Mouse (Mus musculus) left cerebral cortex, postnatal 36 days (tissue): ENCODE data around the gene Gm13283. TPM values are rescaled to one million over a fixed set of nuclear protein-coding genes. Genes with fewer than 3 reads are reported as not detected.
A peak's percentile ranks its signal among the peaks of the same experiment; 100 is the strongest.
"Not testable (repeated sequence)": the region's sequence is repeated elsewhere in the genome, so short reads cannot be mapped to it uniquely, and the experiment has no call there.

Experiments used
- DNase-seq, 2 experiments: peaks; one replicate each; pipeline ENCODE4 v3.0.0; 2021 to 2022; ENCODE audit warnings: low spot score in 2 of 2, mixed read lengths in 1 of 2
- intact Hi-C: fragments of 180-260 bp; cut with DNase I; formaldehyde crosslinking; loops from one replicate; pipeline ENCODE4 v1.15.1; 2025
- total RNA-seq, 2 experiments: library from RNA; stranded (reverse); gene quantifications; 2 replicates each; pipeline ENCODE4 v1.2.3; 2021

The Gm13283 gene
- not detected for total RNA-seq

- intact Hi-C loops = not testable (repeated sequence)
- peak in 1 of 2 experiments; percentile 21 for DNase-seq
These were observed at the start of gene Gm13283 for GRCm38 (mm10) chr4:88759610-88760268. TSS of gene Gm13283 (plus strand) at chr4:88760119.

DNA sequence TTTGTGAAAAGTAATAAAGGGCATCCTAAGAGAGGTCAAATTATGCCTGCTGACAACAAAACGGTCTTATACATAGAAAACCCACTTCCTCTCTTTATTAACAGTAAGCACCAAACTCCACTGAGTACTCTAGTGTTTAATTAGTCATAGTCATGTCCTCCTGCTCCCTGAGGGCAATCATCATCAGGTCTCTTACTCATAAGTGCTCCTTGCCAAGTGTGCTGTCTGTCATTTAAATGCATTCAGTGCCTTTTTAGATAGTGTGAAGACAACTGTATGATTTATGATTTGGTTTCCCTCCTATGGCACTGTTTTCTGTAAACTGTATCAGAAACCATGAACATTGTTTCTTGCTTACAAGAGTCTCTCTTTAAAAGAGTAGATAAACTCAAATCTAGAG lies 45.6 kb upstream of the Gm13283 start:
- intact Hi-C loops = no loop called here
- DNase-seq = no peak

DNA sequence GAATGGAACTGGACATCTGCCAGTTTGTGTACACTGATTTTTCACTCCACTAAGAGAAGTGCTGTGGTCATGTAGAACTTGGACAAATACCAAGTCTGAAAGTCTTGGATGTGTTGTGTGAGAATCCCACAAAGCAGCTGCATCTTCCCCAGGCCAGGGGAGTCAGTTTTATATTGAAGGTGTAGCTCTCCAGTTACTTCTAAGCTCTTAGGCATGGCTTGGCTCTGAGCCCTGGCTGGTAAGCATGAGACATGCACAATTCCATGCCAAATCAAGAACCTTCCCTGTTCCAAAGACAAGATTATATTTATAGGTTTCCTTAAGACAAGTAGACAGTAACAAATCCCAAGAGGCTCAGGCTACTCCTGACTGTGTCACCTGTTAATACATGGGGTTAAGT lies 44.9 kb upstream of the Gm13283 start:
- DNase-seq = no peak
- intact Hi-C loops = no loop called here

GRCm38 (mm10) chr4:88718715-88719114 lies 41.2 kb upstream of the Gm13283 start:
- no peak for DNase-seq
- intact Hi-C loops = no loop called here

DNA sequence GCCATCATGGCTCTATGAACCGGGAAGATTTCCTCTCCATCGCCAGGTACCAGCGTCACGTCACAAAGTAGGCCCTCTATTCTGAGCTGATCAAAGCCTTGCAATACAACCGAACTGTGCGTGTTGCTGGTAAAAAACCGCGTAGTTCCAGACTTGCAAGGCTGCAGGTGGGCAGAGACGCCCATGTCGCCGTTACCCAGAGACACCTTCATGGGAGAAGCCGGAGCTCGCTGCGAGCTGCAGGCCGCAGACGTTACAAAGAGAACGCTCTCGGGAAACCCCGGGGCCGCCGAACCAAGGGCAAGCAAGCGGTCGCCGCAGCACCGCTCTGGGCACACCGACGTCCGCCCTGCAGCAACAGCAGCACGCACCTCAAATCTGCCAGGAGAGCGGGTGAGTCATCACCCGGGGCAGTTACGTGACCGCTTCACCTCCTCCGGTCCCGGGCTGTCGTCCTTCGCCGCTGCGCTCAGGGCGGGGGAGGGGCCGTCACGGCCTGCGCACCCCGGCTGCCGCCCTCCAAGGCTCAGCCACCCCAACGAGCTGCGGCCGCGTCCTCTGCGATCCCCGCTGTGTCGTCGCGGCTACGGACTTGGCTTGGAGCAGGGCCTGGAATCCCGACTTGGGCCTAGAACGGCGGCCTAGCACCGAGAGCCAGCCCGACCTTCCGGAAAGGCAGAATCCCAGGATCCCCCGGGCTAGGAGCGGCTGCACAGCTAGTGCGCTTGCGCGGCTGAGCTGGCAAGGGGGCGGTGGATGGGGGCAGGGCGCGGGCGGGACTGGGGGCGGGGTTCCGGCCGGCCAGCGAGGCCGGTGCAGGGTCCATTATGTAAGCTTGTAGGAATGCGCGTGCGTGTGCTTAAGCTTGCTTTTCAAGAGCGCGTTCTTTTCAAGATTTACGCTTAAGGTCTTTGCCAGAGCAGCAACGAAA lies 37.9 kb upstream of the Gm13283 start, which contains the start of the genes Gm26566 and Klhl9:
Gene Gm26566 (plus strand): TSS at position 15 of the 931 bp plus-strand sequence.
Gene Klhl9 (minus strand): TSS at position 675 of the 931 bp plus-strand sequence.
- intact Hi-C loops = no loop called here

DNA sequence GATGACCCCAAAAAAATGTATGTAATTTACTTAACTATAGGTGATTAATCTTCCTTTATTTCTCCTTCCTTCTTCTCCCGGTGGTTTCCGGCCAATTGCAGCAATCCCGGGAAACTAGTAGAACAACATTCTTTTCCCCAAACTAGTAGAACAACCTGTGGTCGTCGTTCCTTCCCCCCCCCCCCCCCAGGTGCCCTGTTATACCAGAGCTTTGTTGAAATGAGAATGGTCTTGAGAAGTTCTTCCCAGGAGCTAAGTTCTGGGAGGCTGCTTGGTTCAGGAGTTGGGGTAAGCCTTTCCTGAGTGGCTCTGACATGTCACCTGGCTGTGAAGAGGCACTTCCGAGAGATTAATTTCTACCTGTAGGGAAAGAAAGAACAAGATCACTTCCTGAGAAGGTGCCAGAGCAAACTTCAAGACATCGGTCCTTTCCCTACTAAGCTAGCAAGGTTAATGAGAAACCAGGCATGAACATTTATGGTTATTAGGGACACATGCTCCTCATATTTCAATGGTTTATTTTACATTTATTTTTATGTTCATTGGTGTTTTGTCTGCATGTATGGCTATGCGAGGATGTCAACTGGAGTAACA lies 36.3 kb upstream of the Gm13283 start:
- intact Hi-C loops = no loop called here
- no peak for DNase-seq

More for the DNA sequence above, 37.9 kb upstream of the Gm13283 start, which contains the start of the genes Gm26566 and Klhl9:
- peak; percentile 90 to 92 for DNase-seq

DNA sequence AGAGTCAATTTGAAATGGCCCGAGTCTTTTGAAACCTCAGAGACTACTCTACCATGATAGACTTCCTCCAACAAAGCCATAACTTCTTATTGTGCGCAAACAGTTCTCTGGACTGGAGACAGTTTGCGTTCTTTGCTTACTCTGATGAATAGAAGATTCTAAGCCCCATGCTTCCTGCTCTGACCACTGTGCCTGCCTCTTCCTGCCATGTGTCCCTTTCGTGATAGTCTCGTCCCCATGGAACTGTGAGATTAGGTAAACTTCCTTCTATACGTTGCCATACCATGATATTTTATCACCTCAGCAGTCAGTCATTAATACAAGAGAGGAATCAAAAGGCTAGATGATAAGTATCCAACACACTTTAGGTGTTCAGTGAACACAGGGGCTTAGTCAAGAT lies 33.2 kb upstream of the Gm13283 start:
- intact Hi-C loops = no loop called here
- no peak for DNase-seq

DNA sequence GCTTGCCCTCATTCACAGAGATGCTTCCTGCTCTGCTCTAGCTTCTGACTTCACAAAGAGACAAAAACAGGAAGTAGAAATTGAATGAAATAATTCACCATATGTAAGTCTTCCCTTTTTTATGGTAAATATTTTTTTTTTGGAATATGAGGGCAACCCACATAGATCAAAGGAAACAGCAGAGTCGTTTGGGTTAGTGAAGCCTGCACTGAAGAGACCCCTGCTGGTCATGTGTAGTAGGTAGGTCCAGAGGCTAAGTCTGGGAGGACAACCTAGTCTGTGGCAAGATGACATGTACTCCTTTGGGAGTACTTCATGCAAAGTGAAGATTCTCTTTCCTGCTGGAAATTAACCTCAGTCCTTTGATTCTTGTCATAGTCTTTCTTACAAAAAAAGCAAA lies 32.6 kb upstream of the Gm13283 start:
- no peak for DNase-seq
- intact Hi-C loops = no loop called here

GRCm38 (mm10) chr4:88738480-88738879 lies 21.4 kb upstream of the Gm13283 start:
- intact Hi-C loops = no loop called here
- DNase-seq = no peak

DNA sequence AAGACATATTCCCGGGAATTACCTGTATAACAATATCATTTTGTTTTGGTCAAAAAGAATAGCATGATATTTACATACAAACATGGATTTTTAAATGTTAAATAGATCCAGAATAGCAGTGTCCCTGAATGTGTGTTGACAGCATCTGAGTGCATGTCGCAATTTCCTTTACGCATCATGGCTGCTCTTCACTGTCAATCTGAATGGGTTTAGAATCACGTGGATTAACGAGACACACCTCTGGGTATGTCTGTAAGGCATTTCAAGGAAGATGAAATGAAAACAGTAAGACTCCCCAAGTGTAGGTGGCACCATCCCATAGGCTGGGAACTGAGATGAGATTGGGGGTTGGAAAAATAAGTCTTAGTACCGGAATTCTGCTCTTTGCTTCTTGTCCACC lies 20.9 kb upstream of the Gm13283 start:
- intact Hi-C loops = no loop called here
- DNase-seq = no peak

DNA sequence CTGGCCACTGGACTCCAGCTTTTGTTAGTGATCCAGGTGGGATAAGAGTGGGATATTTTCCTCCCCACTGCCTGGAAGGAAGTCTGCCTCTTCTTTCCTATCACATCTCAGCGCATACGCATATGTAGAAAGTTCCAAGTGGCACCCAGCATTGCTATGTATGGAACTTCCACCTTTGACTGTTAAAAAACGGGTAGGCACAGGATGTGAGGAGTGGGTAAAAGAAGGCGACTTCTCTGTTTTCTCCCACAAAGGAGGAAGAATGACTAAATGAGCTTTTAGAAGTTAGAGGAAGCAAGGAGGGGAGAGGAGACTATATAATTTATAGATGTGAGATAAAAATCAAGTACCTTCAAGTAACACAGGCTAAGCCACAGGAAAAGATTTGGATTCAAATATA lies 18.5 kb upstream of the Gm13283 start:
- intact Hi-C loops = loop anchor here (10.0 kb wide), 1 partner anchor 47 kb away; the partner anchor contains the start of gene Ifnab
- no peak for DNase-seq

GRCm38 (mm10) chr4:88742771-88743371 lies 17.0 kb upstream of the Gm13283 start:
- DNase-seq = no peak
- intact Hi-C loops = loop anchor here (10.0 kb wide), 1 partner anchor 48 kb away; the partner anchor contains the start of gene Ifnab

DNA sequence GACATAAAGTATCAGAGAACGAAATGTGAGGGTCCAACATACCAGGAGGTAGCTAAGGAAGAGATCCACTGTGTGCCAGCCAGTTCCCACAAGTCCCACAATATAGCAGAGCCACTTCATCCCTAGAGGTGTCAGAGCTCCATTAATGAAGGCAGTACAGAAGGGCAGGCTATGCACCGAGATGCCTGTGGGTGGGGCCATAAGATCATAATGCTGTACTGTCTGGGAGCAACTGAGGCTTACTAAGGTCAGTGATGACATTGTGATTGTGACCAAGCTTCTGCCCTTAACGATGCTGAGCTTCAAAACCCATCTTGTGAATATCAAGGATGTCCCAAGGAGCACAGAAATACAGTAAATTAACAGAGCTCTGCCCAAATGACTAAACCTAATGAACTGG lies 15.7 kb upstream of the Gm13283 start:
- intact Hi-C loops = loop anchor here (10.0 kb wide), 1 partner anchor 49 kb away; the partner anchor contains the start of gene Ifnab
- no peak for DNase-seq

- DNase-seq = no peak
- intact Hi-C loops = loop anchor here (10.0 kb wide), 1 partner anchor 55 kb away; the partner anchor contains the start of gene Ifnab
These were observed 10.0 kb upstream of the Gm13283 start for GRCm38 (mm10) chr4:88749926-88750325.

- peak; percentile 64 to 65 for DNase-seq
- intact Hi-C loops = not testable (repeated sequence)
These were observed 5.0 kb upstream of the Gm13283 start, which contains the start of gene Gm13271 for GRCm38 (mm10) chr4:88754818-88755340. TSS of gene Gm13271 (plus strand) at chr4:88754868.

- DNase-seq, intact Hi-C loops: not testable (repeated sequence)
These were observed 3.1 kb upstream of the Gm13283 start for GRCm38 (mm10) chr4:88756581-88757513.

DNA sequence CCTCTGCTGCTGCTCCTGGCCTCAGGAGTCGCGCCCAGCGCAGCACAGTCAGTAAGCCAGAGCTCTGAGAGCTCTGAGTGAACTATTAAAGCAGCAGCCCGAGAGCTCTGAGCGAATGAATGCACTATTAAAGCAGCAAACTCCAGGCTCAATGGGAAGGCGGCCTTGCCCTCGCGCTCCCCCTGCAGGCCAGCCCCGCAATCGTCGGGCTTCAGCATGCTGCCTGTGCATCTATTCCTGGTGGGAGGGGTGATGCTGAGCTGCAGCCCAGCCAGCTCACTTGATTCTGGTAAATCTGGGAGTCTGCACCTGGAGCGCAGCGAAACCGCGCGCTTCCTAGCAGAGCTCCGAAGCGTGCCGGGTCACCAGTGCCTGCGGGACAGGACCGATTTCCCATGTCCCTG lies 2.3 kb upstream of the Gm13283 start:
- intact Hi-C loops = not testable (repeated sequence)

GRCm38 (mm10) chr4:88758751-88759150 lies 1.2 kb upstream of the Gm13283 start:
- DNase-seq, intact Hi-C loops: not testable (repeated sequence)

More for the DNA sequence above, 2.3 kb upstream of the Gm13283 start:
- DNase-seq = peak; percentile 88 to 90
